Mouse (Mus musculus): ENCODE data around the gene Fcgr3.
"Not testable (repeated sequence)": the region's sequence is repeated elsewhere in the genome, so short reads cannot be mapped to it uniquely, and the experiment has no call there.

DNA sequence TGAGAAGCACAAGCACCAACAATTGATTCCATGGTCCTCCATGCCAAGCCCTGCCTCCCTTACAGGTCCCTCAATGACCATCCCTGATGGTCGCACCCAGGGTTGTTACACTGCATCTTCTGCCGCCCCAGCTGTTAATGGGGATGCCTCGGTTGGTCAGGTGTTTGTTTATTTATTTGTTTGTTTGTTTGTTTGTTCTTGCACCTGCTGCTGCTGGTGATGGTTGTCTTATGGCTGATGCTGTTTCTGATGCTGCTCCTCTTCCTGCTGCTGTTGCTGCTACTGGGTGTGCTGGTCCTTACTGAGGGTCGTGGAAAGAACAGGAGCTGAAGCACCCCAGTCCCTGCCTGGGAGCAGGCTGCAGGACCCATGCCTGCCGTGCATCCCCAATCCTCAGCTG, 3.2 kb upstream of the Fcgr3 start:
- not testable (repeated sequence) for TF ChIP-seq CTCF (IDR thresholded peaks at IDR 0.05; ENCODE audit: low read depth, low read length); POLR2A (IDR thresholded peaks at IDR 0.05; ENCODE audit: extremely low read depth, insufficient read depth, low read length)
